Mouse (Mus musculus) thymus, adult 18-20 months (tissue): ENCODE results near the gene Junb.

Experiments used
- DNase-seq, 2 experiments: peaks; one replicate each; pipeline ENCODE4 v3.0.0; 2022; ENCODE audit warnings: mixed read lengths in 2 of 2

Gene Junb

DNA sequence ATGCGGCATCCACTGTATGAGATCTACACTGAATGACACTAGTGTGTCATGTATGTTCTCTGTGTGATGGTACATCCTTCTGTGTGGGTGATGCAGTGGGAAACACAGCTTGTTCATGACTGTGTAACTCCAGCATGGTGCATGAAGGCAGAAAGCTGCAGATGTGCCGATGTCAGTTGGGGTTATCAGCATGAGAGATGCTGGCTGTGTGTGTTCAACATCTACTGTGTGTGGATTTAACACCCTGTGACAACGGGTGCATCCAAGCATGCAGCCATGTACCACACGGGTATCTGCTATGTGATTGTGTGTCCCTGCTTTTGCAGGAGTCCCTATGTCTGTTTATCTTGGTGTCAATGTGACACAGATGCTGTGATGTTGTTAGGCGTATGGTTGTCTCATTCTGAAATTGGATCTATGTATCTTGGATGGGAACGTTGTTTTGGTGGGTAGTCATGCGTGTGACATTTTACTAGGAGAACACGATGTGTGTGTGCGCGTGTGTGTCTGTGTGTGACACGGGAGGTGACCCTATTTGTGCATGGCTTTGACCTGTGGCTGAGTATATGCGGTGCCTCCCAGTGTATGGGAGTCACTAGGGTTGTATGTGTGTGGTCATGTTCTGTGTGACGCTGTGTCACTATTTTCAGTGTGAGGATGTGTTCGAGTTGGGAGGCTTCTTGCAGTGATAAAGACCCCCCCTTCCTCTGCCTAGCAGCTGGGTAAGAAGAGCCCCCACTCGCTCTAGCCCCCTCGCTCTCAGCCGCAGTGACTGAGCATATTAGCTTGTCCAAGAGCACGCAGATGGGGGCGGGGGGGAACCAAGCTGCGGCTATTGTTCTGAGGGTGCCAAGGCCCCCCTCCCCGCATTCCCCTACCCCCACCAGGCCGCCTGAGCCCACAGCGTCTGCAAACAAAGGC is 42.2 kb downstream of the Junb start:
- DNase-seq = no peak

DNA sequence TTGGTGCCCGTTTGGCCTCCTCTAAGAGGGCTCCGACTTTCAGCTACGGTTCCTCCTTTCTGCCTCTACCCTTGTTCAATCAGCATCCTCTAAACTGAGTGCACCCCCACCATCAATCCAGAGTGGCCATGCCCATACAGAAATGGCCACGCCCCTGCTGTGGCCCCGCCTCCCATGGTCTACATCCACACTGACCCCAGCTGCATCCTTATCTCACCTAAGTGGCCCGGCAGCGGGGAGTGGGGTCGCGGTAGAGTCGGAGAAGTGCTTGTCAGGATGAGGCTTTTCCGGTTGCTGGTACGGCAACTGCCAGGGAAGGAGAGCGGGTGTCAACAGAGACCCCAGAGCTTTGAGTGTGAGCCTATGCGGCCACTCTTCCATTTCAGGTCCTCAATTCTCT is 43.0 kb downstream of the Junb start:
- no peak for DNase-seq

DNA sequence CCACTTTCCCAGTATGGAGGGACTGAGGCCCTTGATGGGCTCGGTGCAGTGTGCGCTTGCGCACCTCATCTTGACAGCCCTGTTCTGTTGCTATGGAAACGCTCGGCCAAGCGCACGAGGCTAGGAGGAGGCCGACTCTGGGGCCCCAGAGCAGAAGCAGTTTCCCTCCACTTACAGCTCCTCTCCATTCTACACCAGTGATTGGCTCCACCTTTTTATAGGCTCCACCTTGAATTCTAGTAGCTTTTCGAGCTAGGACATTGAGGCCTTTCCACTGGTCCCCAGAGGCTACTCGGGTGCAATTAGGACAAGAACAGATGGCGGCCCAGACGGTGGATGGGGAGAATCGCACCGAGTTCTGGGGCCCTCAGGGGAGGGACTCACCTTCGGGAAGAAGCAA is 43.7 kb downstream of the Junb start:
- no peak for DNase-seq

DNA sequence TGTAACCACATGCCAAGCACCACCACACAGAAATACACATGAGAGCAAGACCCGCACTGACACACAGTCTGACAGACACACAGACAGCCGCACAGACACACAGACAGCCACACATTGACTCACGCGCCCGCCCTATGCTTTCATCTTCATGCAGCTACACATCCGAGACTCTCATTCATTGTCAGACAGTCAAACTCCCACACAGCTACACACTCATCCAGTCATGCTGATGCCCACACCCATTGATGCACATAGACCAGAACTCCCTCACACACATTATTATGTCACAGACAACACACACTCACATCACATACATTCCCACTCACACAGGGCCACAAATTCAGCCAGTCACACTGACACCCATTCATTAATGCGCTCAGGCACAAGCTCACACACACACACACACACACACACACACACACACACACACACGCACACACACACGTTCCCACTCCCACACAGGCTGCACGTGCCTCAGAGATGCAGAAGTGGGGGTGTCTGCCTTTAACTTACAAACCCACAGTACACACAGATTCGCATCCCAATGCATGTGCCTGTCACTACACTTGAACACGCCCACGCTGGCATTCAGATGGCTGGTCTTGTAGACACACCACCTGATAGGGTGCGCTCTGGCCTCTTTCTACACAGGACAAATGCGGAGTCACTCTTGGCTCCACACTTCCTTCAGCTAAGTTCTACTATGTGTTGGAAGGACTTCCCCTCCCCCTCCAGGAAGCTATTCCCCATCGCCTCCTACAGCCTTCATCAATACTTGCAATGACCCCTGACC is 44.6 kb downstream of the Junb start:
- DNase-seq = no peak

DNA sequence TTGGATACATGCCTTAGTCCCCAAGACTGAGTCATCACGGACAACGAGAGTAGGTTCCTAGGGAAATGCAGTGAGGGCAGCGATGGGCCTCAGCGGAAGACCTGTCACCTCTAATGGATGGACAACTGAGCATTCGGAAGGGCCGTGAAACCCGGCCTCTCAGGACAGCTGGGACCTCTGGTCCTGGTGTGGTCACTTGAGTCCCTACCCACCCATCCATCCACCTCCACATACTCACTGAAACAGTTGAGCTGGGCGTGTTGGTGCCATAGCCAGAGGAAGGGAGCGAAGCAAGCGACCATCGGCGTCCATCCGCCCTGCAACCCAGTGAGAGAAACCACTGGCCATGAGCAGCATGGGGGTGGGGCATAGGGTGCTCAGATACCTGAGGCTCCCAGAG is 47.9 kb downstream of the Junb start:
- no peak for DNase-seq

DNA sequence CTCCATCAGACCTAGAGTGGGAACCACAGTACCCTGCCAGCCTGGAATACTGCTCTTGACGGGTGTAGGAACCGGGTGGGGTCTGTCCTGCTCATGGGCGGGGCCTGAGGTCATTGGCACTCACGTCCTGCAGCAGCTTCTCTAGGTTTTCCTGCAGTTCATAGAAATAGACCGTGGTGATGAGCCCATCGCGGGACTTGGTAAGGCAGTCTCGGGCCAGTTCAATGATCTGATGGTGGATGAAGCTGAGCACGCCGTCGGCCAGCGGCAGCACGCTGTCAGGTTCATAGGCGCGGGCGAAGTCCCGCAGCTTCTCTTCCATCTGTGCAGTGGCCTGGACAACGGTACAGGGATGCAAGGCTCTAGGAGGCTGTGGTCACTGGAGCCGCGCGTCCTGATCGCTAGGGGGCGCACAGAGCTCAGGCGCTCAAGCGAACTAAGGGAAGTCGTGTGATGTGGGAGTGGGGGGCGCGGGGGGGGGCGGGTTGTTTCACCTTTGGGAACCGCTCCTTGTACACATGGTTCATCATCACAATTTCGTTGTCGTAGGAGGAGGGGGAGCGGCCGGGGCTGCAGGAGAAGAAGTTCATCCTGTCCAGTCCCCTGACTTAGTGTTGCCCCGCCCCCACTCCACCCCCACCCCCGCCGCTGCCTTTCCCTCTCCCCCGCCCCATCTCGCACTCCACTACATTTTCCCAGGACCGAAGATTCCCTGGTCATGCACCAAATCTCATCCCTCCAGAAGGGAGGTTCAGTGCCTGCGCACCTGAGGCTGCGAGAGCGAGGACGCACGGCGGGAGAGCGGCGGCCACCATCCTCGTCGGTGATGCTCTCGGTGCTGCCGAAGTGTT is 49.8 kb downstream of the Junb start:
- DNase-seq = no peak

DNA sequence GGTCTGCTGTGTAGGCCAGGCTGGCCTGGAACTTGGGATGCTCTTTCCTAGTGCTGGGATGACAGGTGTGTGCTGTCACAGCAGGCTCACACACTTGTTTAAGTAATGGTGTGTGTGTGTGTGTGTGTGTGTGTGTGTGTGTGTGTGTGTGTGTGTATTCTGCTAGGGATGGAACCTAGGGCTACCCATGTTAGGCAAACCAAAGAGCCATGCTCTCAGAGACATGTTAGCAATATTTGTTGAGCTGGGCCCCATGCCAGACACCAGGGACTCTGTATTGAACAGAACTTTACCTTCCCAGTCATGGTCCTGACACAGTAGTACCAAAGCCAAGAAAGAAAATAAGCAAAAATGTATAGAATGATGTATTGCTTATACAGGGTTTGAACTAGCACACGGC is 51.0 kb downstream of the Junb start:
- no peak for DNase-seq

DNA sequence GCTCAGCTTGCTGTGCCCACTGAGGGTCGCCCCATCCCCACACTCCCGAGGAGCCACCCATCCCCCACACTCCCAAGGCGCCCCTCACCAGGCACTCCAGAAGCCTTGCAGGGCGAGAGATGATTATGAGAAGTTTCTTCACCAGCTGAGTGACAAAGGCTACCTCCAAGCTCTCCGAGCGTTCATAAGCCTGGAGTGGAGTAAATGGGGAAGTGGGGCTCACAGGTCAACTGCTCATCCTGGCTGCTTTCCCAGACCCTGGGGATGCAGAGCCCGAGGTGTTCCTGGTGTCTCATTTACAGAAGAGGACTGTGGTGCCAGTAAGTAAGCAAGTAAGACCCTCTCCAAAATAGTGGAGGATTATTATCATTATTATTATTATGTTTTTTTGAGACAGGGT is 53.0 kb downstream of the Junb start:
- no peak for DNase-seq
